Mouse (Mus musculus): ENCODE results near the gene Tom1l2. TPM values are rescaled to one million over a fixed set of nuclear protein-coding genes. Genes with fewer than 3 reads are reported as not detected.

The Tom1l2 gene
- total RNA-seq, 2 experiments from 2014 or later = 3.9 to 19.0 TPM

GRCm38 (mm10) chr11:60247753-60248550, 104.8 kb downstream of the Tom1l2 start:
- ATAC-seq (replicated peaks; ENCODE audit: low FRiP score, low TSS enrichment, poor library complexity, severe bottlenecking) = no peak

- ATAC-seq (replicated peaks; ENCODE audit: low FRiP score, low TSS enrichment, poor library complexity, severe bottlenecking) = no peak
Measured at GRCm38 (mm10) chr11:60246077-60246476, 106.6 kb downstream of the Tom1l2 start.

GRCm38 (mm10) chr11:60244503-60245143, 108.1 kb downstream of the Tom1l2 start:
- ATAC-seq (replicated peaks; ENCODE audit: low FRiP score, low TSS enrichment, poor library complexity, severe bottlenecking) = no peak

- no peak for ATAC-seq (replicated peaks; ENCODE audit: low FRiP score, low TSS enrichment, poor library complexity, severe bottlenecking)
Measured at GRCm38 (mm10) chr11:60240509-60240908, 112.2 kb downstream of the Tom1l2 start.

- no peak for ATAC-seq (replicated peaks; ENCODE audit: low FRiP score, low TSS enrichment, poor library complexity, severe bottlenecking)
Measured at GRCm38 (mm10) chr11:60235351-60235750, 117.4 kb downstream of the Tom1l2 start.

- no peak for ATAC-seq (replicated peaks; ENCODE audit: low FRiP score, low TSS enrichment, poor library complexity, severe bottlenecking)
Measured at GRCm38 (mm10) chr11:60233235-60233634, 119.5 kb downstream of the Tom1l2 start.

GRCm38 (mm10) chr11:60232441-60233058, 120.2 kb downstream of the Tom1l2 start:
- no peak for ATAC-seq (replicated peaks; ENCODE audit: low FRiP score, low TSS enrichment, poor library complexity, severe bottlenecking)

GRCm38 (mm10) chr11:60231951-60232350, 120.8 kb downstream of the Tom1l2 start:
- ATAC-seq (replicated peaks; ENCODE audit: low FRiP score, low TSS enrichment, poor library complexity, severe bottlenecking) = no peak

- ATAC-seq (replicated peaks; ENCODE audit: low FRiP score, low TSS enrichment, poor library complexity, severe bottlenecking) = no peak
Measured at GRCm38 (mm10) chr11:60231326-60231725, 121.4 kb downstream of the Tom1l2 start.

GRCm38 (mm10) chr11:60230512-60230911, 122.2 kb downstream of the Tom1l2 start:
- no peak for ATAC-seq (replicated peaks; ENCODE audit: low FRiP score, low TSS enrichment, poor library complexity, severe bottlenecking)

GRCm38 (mm10) chr11:60229821-60230220, 122.9 kb downstream of the Tom1l2 start:
- ATAC-seq (replicated peaks; ENCODE audit: low FRiP score, low TSS enrichment, poor library complexity, severe bottlenecking) = no peak

GRCm38 (mm10) chr11:60228525-60228924, 124.2 kb downstream of the Tom1l2 start:
- ATAC-seq (replicated peaks; ENCODE audit: low FRiP score, low TSS enrichment, poor library complexity, severe bottlenecking) = no peak

- no peak for ATAC-seq (replicated peaks; ENCODE audit: low FRiP score, low TSS enrichment, poor library complexity, severe bottlenecking)
Measured at GRCm38 (mm10) chr11:60225874-60226273, 126.8 kb downstream of the Tom1l2 start.

- ATAC-seq (replicated peaks; ENCODE audit: low FRiP score, low TSS enrichment, poor library complexity, severe bottlenecking) = no peak
Measured at GRCm38 (mm10) chr11:60224676-60225075, 128.0 kb downstream of the Tom1l2 start.

- ATAC-seq (replicated peaks; ENCODE audit: low FRiP score, low TSS enrichment, poor library complexity, severe bottlenecking) = peak; percentile 76
Measured at GRCm38 (mm10) chr11:60222469-60223236, 130.1 kb downstream of the Tom1l2 start, which contains the start of gene Srebf1. TSS of gene Srebf1 (minus strand) at chr11:60222581.

- ATAC-seq (replicated peaks; ENCODE audit: low FRiP score, low TSS enrichment, poor library complexity, severe bottlenecking) = no peak
Measured at GRCm38 (mm10) chr11:60222085-60222468, 130.6 kb downstream of the Tom1l2 start.

GRCm38 (mm10) chr11:60221425-60221824, 131.3 kb downstream of the Tom1l2 start:
- ATAC-seq (replicated peaks; ENCODE audit: low FRiP score, low TSS enrichment, poor library complexity, severe bottlenecking) = no peak

GRCm38 (mm10) chr11:60220291-60220804, 132.4 kb downstream of the Tom1l2 start:
- peak; percentile 65 for ATAC-seq (replicated peaks; ENCODE audit: low FRiP score, low TSS enrichment, poor library complexity, severe bottlenecking)

GRCm38 (mm10) chr11:60219609-60220008, 133.1 kb downstream of the Tom1l2 start:
- ATAC-seq (replicated peaks; ENCODE audit: low FRiP score, low TSS enrichment, poor library complexity, severe bottlenecking) = no peak

All from megakaryocyte-erythroid progenitor cell, adult 5-6 weeks (primary cell).